Mouse (Mus musculus) left cerebral cortex, postnatal 14 days (tissue): Measurements from ENCODE around the gene Rhox4a. TPM values are rescaled to one million over a fixed set of nuclear protein-coding genes. Genes with fewer than 3 reads are reported as not detected.
"Not testable (repeated sequence)": the region's sequence is repeated elsewhere in the genome, so short reads cannot be mapped to it uniquely, and the experiment has no call there.

Experiments
- DNase-seq, 2 experiments: peaks; one replicate each; pipeline ENCODE4 v3.0.0; 2021 to 2022; ENCODE audit warnings: low spot score in 2 of 2, mixed read lengths in 1 of 2
- intact Hi-C: fragments of 180-260 bp; cut with DNase I; formaldehyde crosslinking; loops from one replicate; pipeline ENCODE4 v1.15.1; 2025
- long read RNA-seq, 2 experiments: library from polyadenylated mRNA; stranded (forward); transcript quantifications; one replicate each; pipeline ENCODE4 v2.0.0; 2021
- total RNA-seq, 2 experiments: library from RNA; stranded (reverse); gene quantifications; 2 replicates each; pipeline ENCODE4 v1.2.3; 2021

The Rhox4a gene
- not detected for total RNA-seq
- long read RNA-seq, experiment 1 = 0 reads
- long read RNA-seq, experiment 2 = 0 reads

DNA sequence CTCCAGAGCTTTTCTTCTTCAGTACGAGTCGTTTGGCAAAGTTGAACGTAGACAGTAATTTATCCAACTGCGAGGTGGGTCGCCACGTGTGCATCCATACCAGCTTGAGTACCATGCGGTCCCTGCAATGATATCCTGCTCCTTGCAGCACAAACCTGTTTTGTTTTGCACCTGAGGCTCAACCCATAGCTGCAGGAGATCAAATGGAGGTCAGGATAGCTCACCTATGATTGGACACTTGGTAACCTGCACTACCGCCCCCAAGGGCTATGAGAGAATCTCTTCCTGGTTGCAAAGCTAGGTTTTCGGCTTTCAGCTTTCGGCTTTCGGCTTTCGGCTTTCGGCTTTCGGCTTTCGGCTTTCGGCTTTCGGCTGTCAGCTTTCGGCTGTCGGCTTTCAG lies at the start of gene Rhox4a:
Gene Rhox4a, plus strand, starts transcription at position 301 of the 400 bp plus-strand sequence.
- DNase-seq, intact Hi-C loops: not testable (repeated sequence)

DNA sequence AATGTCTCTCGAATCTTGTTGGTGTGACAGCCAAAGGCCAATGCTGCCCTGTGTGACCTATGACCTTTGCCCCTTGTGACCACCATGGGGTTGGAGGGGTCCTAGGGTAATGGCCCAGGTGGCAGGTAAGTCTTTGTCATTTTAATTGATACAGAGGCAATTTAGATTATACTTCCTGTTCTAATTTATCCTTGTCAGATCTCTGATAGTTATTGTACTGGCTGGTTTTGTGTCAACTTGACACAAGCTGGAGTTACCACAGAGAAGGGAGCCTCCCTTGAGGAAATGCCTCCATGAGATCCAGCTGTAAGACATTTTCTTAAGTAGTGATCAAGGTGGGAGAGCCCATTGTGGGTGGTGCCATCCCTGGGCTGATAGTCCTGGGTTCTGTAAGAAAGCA lies 43.0 kb upstream of the Rhox4a start, which contains the start of gene Rhox1:
Gene Rhox1, minus strand, starts transcription at position 101 of the 400 bp plus-strand sequence.
- intact Hi-C loops, DNase-seq: not testable (repeated sequence)

DNA sequence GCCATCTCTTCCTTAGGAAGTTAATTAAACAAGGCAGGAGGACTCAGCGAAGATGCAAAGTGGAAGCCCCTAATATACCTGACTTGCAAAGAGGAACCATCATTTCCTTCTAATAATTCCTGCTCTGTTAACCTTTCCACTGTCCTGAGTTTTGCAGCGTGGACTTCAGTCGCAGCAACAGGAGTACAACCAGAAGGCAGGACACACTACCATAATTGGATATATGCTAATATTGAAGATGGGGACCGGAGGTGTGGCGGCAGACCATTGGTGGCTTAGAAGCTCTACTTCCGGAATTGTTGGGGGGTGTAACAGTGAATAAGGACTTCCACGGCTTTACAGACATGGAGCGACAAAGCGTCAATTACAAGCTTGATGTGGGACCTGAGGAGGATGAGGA lies 20.5 kb upstream of the Rhox4a start, which contains the start of gene Rhox2a:
Gene Rhox2a, plus strand, starts transcription at position 301 of the 400 bp plus-strand sequence.
- intact Hi-C loops = not testable (repeated sequence)

DNA sequence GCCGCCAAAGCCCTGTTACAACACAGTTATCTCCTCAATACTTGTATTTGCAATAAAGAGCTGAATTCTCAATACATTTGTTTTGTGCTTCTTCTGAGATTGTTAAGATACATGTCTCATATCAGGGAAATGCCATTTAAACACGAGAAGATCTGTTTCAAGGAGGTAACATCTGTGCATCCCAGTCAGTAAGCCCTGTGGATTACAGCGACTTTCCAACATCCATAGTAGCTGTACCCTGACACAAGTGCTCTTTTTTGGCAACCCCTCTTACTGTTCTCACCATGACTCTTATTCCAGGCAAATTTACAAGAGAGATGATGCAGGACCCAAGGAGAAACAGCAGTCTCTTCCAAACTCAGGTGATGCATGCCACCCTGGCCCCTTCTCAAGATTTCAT lies 15.5 kb upstream of the Rhox4a start, which contains the start of gene Rhox3a:
Gene Rhox3a, plus strand, starts transcription at position 301 of the 400 bp plus-strand sequence.
- DNase-seq, intact Hi-C loops: not testable (repeated sequence)

More for the DNA sequence above, 20.5 kb upstream of the Rhox4a start, which contains the start of gene Rhox2a:
- DNase-seq = not testable (repeated sequence)

Other genes with a start within 250 kb of the Rhox4a start
- not detected for gene Sowahd, start 216.5 kb upstream of the Rhox4a start, total RNA-seq
- 100 to 1,000 TPM; 292 to 301 TPM for gene Rpl39, start 179.9 kb upstream of the Rhox4a start, total RNA-seq
- gene Upf3b, start 155.0 kb upstream of the Rhox4a start, total RNA-seq = 10 to 100 TPM; 15.0 to 15.6 TPM
- 10 to 100 TPM; 15.2 to 15.9 TPM for gene Nkap, start 138.5 kb upstream of the Rhox4a start, total RNA-seq
- gene Akap14, start 96.5 kb upstream of the Rhox4a start, total RNA-seq = not detected
- 100 to 1,000 TPM; 252 to 260 TPM for gene Ndufa1, start 74.2 kb upstream of the Rhox4a start, total RNA-seq
- 1 to 10 TPM; 5.5 to 7.3 TPM for gene Rnf113a1, start 74.1 kb upstream of the Rhox4a start, total RNA-seq
- not detected for gene Gm9, start 54.3 kb upstream of the Rhox4a start, total RNA-seq
- gene Rhox1, start 43.1 kb upstream of the Rhox4a start, total RNA-seq = not detected
- not detected for gene Rhox2a, start 20.4 kb upstream of the Rhox4a start, total RNA-seq
- gene Rhox3a, start 15.4 kb upstream of the Rhox4a start, total RNA-seq = not detected
- gene Rhox3a2, start 114.7 kb downstream of the Rhox4a start, total RNA-seq = not detected
- gene Rhox4a2, start 125.5 kb downstream of the Rhox4a start, total RNA-seq = not detected
- not detected for gene Rhox2b, start 146.7 kb downstream of the Rhox4a start, total RNA-seq
- gene Rhox4b, start 167.2 kb downstream of the Rhox4a start, total RNA-seq = not detected
- gene Rhox2c, start 188.3 kb downstream of the Rhox4a start, total RNA-seq = not detected
- gene Rhox3c, start 193.2 kb downstream of the Rhox4a start, total RNA-seq = not detected
- gene Rhox4c, start 215.0 kb downstream of the Rhox4a start, total RNA-seq = not detected
- not detected for gene Rhox2d, start 228.1 kb downstream of the Rhox4a start, total RNA-seq
- gene Rhox4d, start 249.0 kb downstream of the Rhox4a start, total RNA-seq = not detected